In genomic region chr13:112920906-112921305, GRCm38 (mm10) we compare ENCODE assay signal across 22 mouse cellular contexts. TPM values are rescaled to one million over a fixed set of nuclear protein-coding genes. Genes with fewer than 3 reads are reported as not detected.
DNase-seq lines count a peak whose midpoint lies in the region; ATAC-seq lines count a peak whose summit lies in the region.
"Had no signal": no experiment of that assay in that cellular context is flagged by ENCODE, and none has a peak within 500 bp of the region (broad histone marks: within the 10 kb centered on the region; RNA-seq: fewer than 3 reads in every experiment).

No protein-coding gene starts in this region.

- peaks cover 6% of the 10 kb centered on the region; the same call in 1 of the 2 replicates for H3K36me3 ChIP-seq in midbrain, embryonic 11.5 days (ENCODE audit: control insufficient read depth, insufficient read depth, low read length)
- peaks cover 68% of the 10 kb centered on the region for H3K36me3 ChIP-seq in midbrain, embryonic 10.5 days
- peaks cover 25% of the 10 kb centered on the region for H3K36me3 ChIP-seq in neural tube, embryonic 15.5 days

- H3K4me1 ChIP-seq in midbrain, embryonic 11.5 days (ENCODE audit: control insufficient read depth, insufficient read depth, low read length): peaks cover 4% of the 10 kb centered on the region
- H3K4me1 ChIP-seq in midbrain, embryonic 10.5 days: peaks cover 8% of the 10 kb centered on the region
- peaks cover 8% of the 10 kb centered on the region for H3K4me1 ChIP-seq in neural tube, embryonic 15.5 days

- WGBS in midbrain, embryonic 11.5 days: 92% methylated on average over 3 of the region's 3 CpGs
- WGBS in midbrain, embryonic 10.5 days: 94% methylated on average over 3 of the region's 3 CpGs
- WGBS in neural tube, embryonic 15.5 days: 93% methylated on average over 3 of the region's 3 CpGs

- H3K9me3 ChIP-seq in midbrain, embryonic 11.5 days (ENCODE audit: control insufficient read depth, low read length): no peaks in the 10 kb centered on the region
- H3K9me3 ChIP-seq in midbrain, embryonic 10.5 days (replicated peaks): no peaks in the 10 kb centered on the region
- no peaks in the 10 kb centered on the region for H3K9me3 ChIP-seq in neural tube, embryonic 15.5 days (replicated peaks)
- H3K9me3 ChIP-seq: G1E had no signal

- no peak overlapping the region for H3K27ac ChIP-seq in midbrain, embryonic 11.5 days (ENCODE audit: low read depth, low read length)
- H3K27ac ChIP-seq in midbrain, embryonic 10.5 days (replicated peaks): no peak overlapping the region
- no peak overlapping the region for H3K27ac ChIP-seq in neural tube, embryonic 15.5 days (replicated peaks)

- peak; percentile 54 for DNase-seq in midbrain, embryonic 11.5 days (ENCODE audit: low spot score, missing footprints)
- DNase-seq in midbrain, embryonic 10.5 days (ENCODE audit: low spot score): no peak
- peak; percentile 22 for DNase-seq in 416B (ENCODE audit: low read depth)
- DNase-seq in neural tube, embryonic 10.5 days (ENCODE audit: extremely low spot score, low spot score): no peak
- DNase-seq: adrenal gland, adult 2 months; adrenal gland, adult 8-10 months; adrenal gland, postnatal 10 days; adrenal gland, postnatal 14 days; adrenal gland, postnatal 25 days; adrenal gland, postnatal 36 days; B cell, adult 2 months; cerebellum, adult 11 months; cerebellum, adult 11-12 months; cerebellum, adult 18-20 months; cerebellum, adult 2 months had no signal

- no peak overlapping the region for H3K4me3 ChIP-seq in midbrain, embryonic 11.5 days (ENCODE audit: low read depth, low read length)
- H3K4me3 ChIP-seq in midbrain, embryonic 10.5 days: no peak overlapping the region
- H3K4me3 ChIP-seq in neural tube, embryonic 15.5 days (replicated peaks): no peak overlapping the region

- no peak overlapping the region for H3K9ac ChIP-seq in midbrain, embryonic 11.5 days (ENCODE audit: low read length)
- no peak overlapping the region for H3K9ac ChIP-seq in neural tube, embryonic 15.5 days (replicated peaks)

- no peak overlapping the region for H3K4me2 ChIP-seq in midbrain, embryonic 11.5 days
- no peak overlapping the region for H3K4me2 ChIP-seq in neural tube, embryonic 15.5 days

- ATAC-seq in midbrain, embryonic 11.5 days (ENCODE audit: low FRiP score): no peak
- ATAC-seq in megakaryocyte, adult 5-6 weeks (ENCODE audit: poor library complexity, severe bottlenecking): peak; percentile 51; the same call in 1 of the 2 replicates
- ATAC-seq in neural tube, embryonic 15.5 days (ENCODE audit: low FRiP score): no peak
- ATAC-seq: activated CD4-positive, CD25-positive, alpha-beta regulatory T cell, adult 4 months; CD4-positive, CD25-positive, alpha-beta regulatory T cell, adult 4 months; Patski had no signal

- H3K27me3 ChIP-seq in midbrain, embryonic 11.5 days (ENCODE audit: control insufficient read depth, insufficient read depth, low read length): no peaks in the 10 kb centered on the region
- H3K27me3 ChIP-seq in midbrain, embryonic 10.5 days (ENCODE audit: low read depth, poor library complexity, severe bottlenecking): no peaks in the 10 kb centered on the region
- H3K27me3 ChIP-seq in neural tube, embryonic 15.5 days (replicated peaks): no peaks in the 10 kb centered on the region
- H3K27me3 ChIP-seq: CH12.LX, Patski had no signal

RNA-seq across cellular contexts. Expression of gene Mtrex, which starts 6.3 kb away (rescaled TPM):
- polyA plus RNA-seq in midbrain, embryonic 11.5 days (2014; fragmentation: Nextera tagmentation; extraction: Ambion mirVana): 104 and 115 TPM in 2 replicates
- 94.7 and 98.2 TPM in 2 replicates for polyA plus RNA-seq in midbrain, embryonic 10.5 days (2016; fragmentation: Nextera tagmentation; extraction: Ambion mirVana)
- 46.6 and 47.3 TPM in 2 replicates for total RNA-seq in megakaryocyte, adult 5-6 weeks (2015)
- 47.5 and 51.9 TPM in 2 replicates for total RNA-seq in megakaryocyte, adult 5-6 weeks (2017)
- 56.0 and 59.6 TPM in 2 replicates for polyA plus RNA-seq in neural tube, embryonic 15.5 days (2015; fragmentation: Nextera tagmentation; extraction: Ambion mirVana)

RNA-seq across cellular contexts. Expression of gene Dhx29, which starts 6.3 kb away (rescaled TPM):
- 32.1 and 36.8 TPM in 2 replicates for polyA plus RNA-seq in midbrain, embryonic 11.5 days (2014; fragmentation: Nextera tagmentation; extraction: Ambion mirVana)
- 32.5 and 34.1 TPM in 2 replicates for polyA plus RNA-seq in midbrain, embryonic 10.5 days (2016; fragmentation: Nextera tagmentation; extraction: Ambion mirVana)
- 9.9 and 12.0 TPM in 2 replicates for total RNA-seq in megakaryocyte, adult 5-6 weeks (2015)
- total RNA-seq in megakaryocyte, adult 5-6 weeks (2017): 14.7 and 14.9 TPM in 2 replicates
- polyA plus RNA-seq in neural tube, embryonic 15.5 days (2015; fragmentation: Nextera tagmentation; extraction: Ambion mirVana): 31.3 and 35.2 TPM in 2 replicates

Comparison
In these comparisons a context has a peak if more than half of its experiments do, and no peak if none do; other contexts are left out.
1. DNase-seq: peak in midbrain, embryonic 11.5 days (single experiment) and 416B (single experiment); none in midbrain, embryonic 10.5 days (single experiment) and neural tube, embryonic 10.5 days (single experiment).